Mouse (Mus musculus) liver, embryonic 11.5 days (tissue): ENCODE results near the gene Erg. TPM values are rescaled to one million over a fixed set of nuclear protein-coding genes. Genes with fewer than 3 reads are reported as not detected.

ENCODE experiments used
- ATAC-seq: fragments of 200-750 bp; cut with Nextera tagmentation; replicated peaks from 2 replicates; pipeline ENCODE4 v1.8.0; 2017; ENCODE audit warnings: moderate number of reproducible peaks, mild to moderate bottlenecking, moderate TSS enrichment, moderate library complexity; ENCODE audit not compliant: low FRiP score
- DNase-seq: peaks from one replicate; pipeline ENCODE4 v3.0.0-alpha.2; 2017; ENCODE audit warnings: low spot score
- H3K27ac ChIP-seq: fragments of 300-500 bp; sonication (generic); 2 replicates; pipeline ENCODE4 v1.5.1; 2014; ENCODE audit warnings: mild to moderate bottlenecking, low read depth, low read length, control low read depth
- H3K27me3 ChIP-seq: fragments of 300-500 bp; sonication (generic); replicated peaks from 2 replicates; pipeline ENCODE4 v1.6.1; 2014; ENCODE audit warnings: low read length, mixed read lengths; ENCODE audit not compliant: control insufficient read depth, insufficient read depth
- H3K36me3 ChIP-seq: fragments of 300-500 bp; sonication (generic); 2 replicates; pipeline ENCODE4 v1.6.1; 2014; ENCODE audit warnings: mild to moderate bottlenecking, low read length, moderate library complexity, mixed read lengths; ENCODE audit not compliant: control insufficient read depth, insufficient read depth
- H3K4me1 ChIP-seq: fragments of 300-500 bp; sonication (generic); replicated peaks from 2 replicates; pipeline ENCODE4 v1.6.1; 2014; ENCODE audit warnings: low read length, mixed read lengths; ENCODE audit not compliant: control insufficient read depth, insufficient read depth
- H3K4me2 ChIP-seq: fragments of 300-500 bp; sonication (generic); 2 replicates; pipeline ENCODE4 v1.6.1; 2014; ENCODE audit warnings: mild to moderate bottlenecking, control low read depth, moderate library complexity
- H3K4me3 ChIP-seq: fragments of 300-500 bp; sonication (generic); 2 replicates; pipeline ENCODE4 v1.5.1; 2014; ENCODE audit warnings: low read depth, low read length, control low read depth
- H3K9ac ChIP-seq: fragments of 300-500 bp; sonication (generic); 2 replicates; pipeline ENCODE4 v1.6.1; 2014; ENCODE audit warnings: low read depth, low read length, control low read depth
- H3K9me3 ChIP-seq: fragments of 300-500 bp; sonication (generic); 2 replicates; pipeline ENCODE4 v1.6.1; 2016; ENCODE audit warnings: low read length, inconsistent platforms, mixed read lengths; ENCODE audit not compliant: control insufficient read depth
- WGBS: fragments of 180-500 bp; shearing (Covaris S2); extraction: QIAGEN DNeasy Blood & Tissue Kit; methylation state at CpG from one replicate; pipeline ENCODE4 v1.1.7; 2014; 5-methylcytosine and 5-hydroxymethylcytosine counted together
- polyA plus RNA-seq: library from polyadenylated mRNA; unstranded; fragments of >200 nt; fragmentation: Nextera tagmentation; extraction: Ambion mirVana; gene quantifications from 2 replicates; pipeline ENCODE4 v1.2.1, GENCODE M21; 2014

The Erg gene
- polyA plus RNA-seq, 1 experiment from 2014 or later: 3.8 TPM

DNA sequence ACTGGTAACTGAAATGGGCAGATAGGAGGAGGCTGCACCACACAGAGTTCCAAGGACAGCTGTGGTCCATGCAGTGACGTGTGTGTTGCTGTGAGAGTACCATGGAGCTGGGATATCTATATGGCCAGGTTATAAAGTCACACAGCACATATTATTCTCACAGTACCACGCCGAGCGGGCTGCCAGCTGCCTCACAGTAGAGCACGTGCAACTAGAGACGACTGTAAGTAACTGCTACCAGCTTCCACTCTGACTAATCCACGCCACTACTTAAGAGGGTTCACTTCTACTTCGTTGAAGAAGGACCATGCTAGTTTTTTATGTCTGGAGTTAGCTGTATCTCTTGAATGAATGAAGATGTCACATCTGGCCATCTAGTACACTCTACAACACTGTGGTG lies 66.9 kb downstream of the Erg start:
- Histone ChIP-seq H3K27ac (no peak overlapping the region), H3K4me1 (no peaks in the 10 kb centered on the region), H3K4me3 (no peak overlapping the region), H3K36me3 (no peaks in the 10 kb centered on the region), H3K9me3 (no peaks in the 10 kb centered on the region), H3K9ac (no peak overlapping the region), H3K4me2 (no peak overlapping the region), H3K27me3 (no peaks in the 10 kb centered on the region)
- ATAC-seq (no peak), DNase-seq (no peak)
- WGBS: 81% methylated on average over 8 of the region's 8 CpGs

DNA sequence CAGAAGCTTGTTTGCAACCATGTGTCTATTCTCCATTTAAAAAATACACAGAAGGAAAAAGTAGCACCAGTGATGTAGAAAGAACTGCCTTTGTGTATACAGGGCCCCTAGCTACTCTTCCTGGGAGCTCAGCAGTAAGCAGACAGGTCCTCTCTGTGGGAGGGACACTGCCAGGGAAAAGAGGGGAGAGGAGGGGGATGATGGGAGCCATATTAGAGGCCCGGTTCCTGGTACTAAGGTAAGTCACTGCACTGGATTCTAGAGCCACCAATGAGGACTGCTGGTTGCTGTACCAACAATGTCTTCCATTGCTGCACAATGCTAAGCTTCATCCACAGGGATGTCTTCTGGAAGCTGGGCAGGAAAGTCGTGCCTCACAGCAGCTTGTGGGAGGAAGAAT lies 80.3 kb downstream of the Erg start:
- no peak for DNase-seq
- no peak overlapping the region for H3K4me2 ChIP-seq
- 65% methylated on average over 2 of the region's 2 CpGs for WGBS

GRCm38 (mm10) chr16:95496582-95497300 lies 89.7 kb downstream of the Erg start:
- Histone ChIP-seq H3K9ac (no peak overlapping the region), H3K27ac (no peak overlapping the region), H3K27me3 (no peaks in the 10 kb centered on the region), H3K4me3 (no peak overlapping the region), H3K36me3 (no peaks in the 10 kb centered on the region), H3K4me1 (no peaks in the 10 kb centered on the region), H3K4me2 (no peak overlapping the region), H3K9me3 (no peaks in the 10 kb centered on the region)
- DNase-seq: no peak
- 76% methylated on average over 10 of the region's 10 CpGs for WGBS
- no peak for ATAC-seq

More for the DNA sequence above, 80.3 kb downstream of the Erg start:
- Histone ChIP-seq H3K9ac (no peak overlapping the region), H3K4me3 (no peak overlapping the region), H3K9me3 (no peaks in the 10 kb centered on the region), H3K36me3 (no peaks in the 10 kb centered on the region), H3K4me1 (no peaks in the 10 kb centered on the region), H3K27me3 (no peaks in the 10 kb centered on the region), H3K27ac (no peak overlapping the region)
- ATAC-seq: no peak

- H3K9me3 ChIP-seq: no peaks in the 10 kb centered on the region
- no peaks in the 10 kb centered on the region for H3K36me3 ChIP-seq
- no peak overlapping the region for H3K9ac ChIP-seq
- DNase-seq: no peak
- no peaks in the 10 kb centered on the region for H3K4me1 ChIP-seq
- WGBS: 51% methylated on average over 3 of the region's 3 CpGs
- no peak for ATAC-seq
- no peaks in the 10 kb centered on the region for H3K27me3 ChIP-seq
- no peak overlapping the region for H3K4me2 ChIP-seq
- no peak overlapping the region for H3K4me3 ChIP-seq
- H3K27ac ChIP-seq: no peak overlapping the region
Observed at GRCm38 (mm10) chr16:95494108-95494507, 92.3 kb downstream of the Erg start.

GRCm38 (mm10) chr16:95493336-95493735 lies 93.1 kb downstream of the Erg start:
- DNase-seq (no peak), ATAC-seq (no peak)
- Histone ChIP-seq H3K4me1 (no peaks in the 10 kb centered on the region), H3K27ac (no peak overlapping the region), H3K4me3 (no peak overlapping the region), H3K36me3 (no peaks in the 10 kb centered on the region), H3K4me2 (no peak overlapping the region), H3K9ac (no peak overlapping the region), H3K27me3 (no peaks in the 10 kb centered on the region), H3K9me3 (no peaks in the 10 kb centered on the region)
- 81% methylated on average over 8 of the region's 8 CpGs for WGBS

GRCm38 (mm10) chr16:95492146-95492545 lies 94.2 kb downstream of the Erg start:
- Histone ChIP-seq H3K9me3 (no peaks in the 10 kb centered on the region), H3K9ac (no peak overlapping the region)
- no peak for ATAC-seq

GRCm38 (mm10) chr16:95490386-95490785 lies 96.0 kb downstream of the Erg start:
- Histone ChIP-seq H3K27ac (no peak overlapping the region), H3K4me3 (no peak overlapping the region), H3K4me1 (no peaks in the 10 kb centered on the region), H3K27me3 (no peaks in the 10 kb centered on the region), H3K4me2 (no peak overlapping the region), H3K9ac (no peak overlapping the region), H3K9me3 (no peaks in the 10 kb centered on the region), H3K36me3 (no peaks in the 10 kb centered on the region)
- no peak for ATAC-seq
- 67% methylated on average over 5 of the region's 5 CpGs for WGBS
- no peak for DNase-seq

More at GRCm38 (mm10) chr16:95492146-95492545, 94.2 kb downstream of the Erg start:
- Histone ChIP-seq H3K27me3 (no peaks in the 10 kb centered on the region), H3K4me3 (no peak overlapping the region), H3K36me3 (no peaks in the 10 kb centered on the region), H3K4me2 (no peak overlapping the region), H3K27ac (no peak overlapping the region), H3K4me1 (no peaks in the 10 kb centered on the region)
- 85% methylated on average over 7 of the region's 7 CpGs for WGBS
- no peak for DNase-seq

GRCm38 (mm10) chr16:95487606-95488351 lies 98.6 kb downstream of the Erg start:
- Histone ChIP-seq H3K4me1 (no peaks in the 10 kb centered on the region), H3K9me3 (no peaks in the 10 kb centered on the region), H3K9ac (no peak overlapping the region), H3K27ac (no peak overlapping the region), H3K4me2 (no peak overlapping the region), H3K36me3 (no peaks in the 10 kb centered on the region), H3K4me3 (no peak overlapping the region), H3K27me3 (no peaks in the 10 kb centered on the region)
- no peak for DNase-seq
- 65% methylated on average over 9 of the region's 9 CpGs for WGBS
- ATAC-seq: no peak

GRCm38 (mm10) chr16:95481176-95481575 lies 105.2 kb downstream of the Erg start:
- no peak overlapping the region for H3K27ac ChIP-seq
- WGBS: 90% methylated on average over 13 of the region's 13 CpGs

More at GRCm38 (mm10) chr16:95481176-95481575, 105.2 kb downstream of the Erg start:
- Histone ChIP-seq H3K27me3 (no peaks in the 10 kb centered on the region), H3K9ac (no peak overlapping the region), H3K4me2 (no peak overlapping the region), H3K4me3 (no peak overlapping the region), H3K4me1 (no peaks in the 10 kb centered on the region), H3K36me3 (no peaks in the 10 kb centered on the region), H3K9me3 (no peaks in the 10 kb centered on the region)
- ATAC-seq: no peak
- no peak for DNase-seq
